Mouse (Mus musculus) inflammation-experienced regulatory T-cells, adult 6 months (primary cell): Measurements from ENCODE around the gene Gm5901. TPM values are rescaled to one million over a fixed set of nuclear protein-coding genes. Genes with fewer than 3 reads are reported as not detected.
"Not testable (repeated sequence)": the region's sequence is repeated elsewhere in the genome, so short reads cannot be mapped to it uniquely, and the experiment has no call there.

Experiments used
- ATAC-seq: one replicate; pipeline ENCODE4 v1.8.0; 2017
- polyA plus RNA-seq, 3 experiments: library from polyadenylated mRNA; unstranded; fragments of 100-300 nt; shearing (Covaris generic); gene quantifications; one replicate each; pipeline ENCODE4 v1.2.1; 2017

Gm5901 gene
- polyA plus RNA-seq: not detected

- ATAC-seq: no peak
These were observed at the start of gene Gm5901 for GRCm38 (mm10) chr7:105374866-105375265. TSS of gene Gm5901 (plus strand) at chr7:105375038.

GRCm38 (mm10) chr7:105325302-105325701 lies 49.5 kb upstream of the Gm5901 start:
- ATAC-seq: no peak

GRCm38 (mm10) chr7:105334004-105334403 lies 40.8 kb upstream of the Gm5901 start, which contains the start of gene Olfr690:
TSS of gene Olfr690 (minus strand) at chr7:105334104.
- ATAC-seq: no peak

DNA sequence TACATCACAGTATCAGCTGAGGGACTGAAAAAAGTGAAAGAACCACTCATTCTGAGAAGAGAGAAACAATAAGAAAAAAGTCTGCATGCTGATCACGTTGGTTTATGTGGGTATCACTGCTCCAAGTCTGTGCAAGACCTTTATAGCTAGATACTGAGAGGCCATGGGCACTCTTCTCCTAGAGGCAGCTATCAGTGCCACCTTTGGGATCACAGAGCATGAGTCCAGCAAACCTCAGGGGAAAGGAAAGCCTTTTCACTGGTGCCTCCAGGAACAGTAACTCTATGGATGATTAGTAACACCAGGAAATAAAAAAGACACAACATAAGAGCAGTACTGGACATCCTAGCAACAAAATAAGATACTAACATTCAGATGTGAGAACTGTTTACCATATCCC lies 32.7 kb upstream of the Gm5901 start, which contains the start of gene Olfr691:
Gene Olfr691, minus strand, starts transcription at position 101 of the 400 bp plus-strand sequence.
- no peak for ATAC-seq

GRCm38 (mm10) chr7:105342752-105343151 lies 32.1 kb upstream of the Gm5901 start:
- no peak for ATAC-seq

DNA sequence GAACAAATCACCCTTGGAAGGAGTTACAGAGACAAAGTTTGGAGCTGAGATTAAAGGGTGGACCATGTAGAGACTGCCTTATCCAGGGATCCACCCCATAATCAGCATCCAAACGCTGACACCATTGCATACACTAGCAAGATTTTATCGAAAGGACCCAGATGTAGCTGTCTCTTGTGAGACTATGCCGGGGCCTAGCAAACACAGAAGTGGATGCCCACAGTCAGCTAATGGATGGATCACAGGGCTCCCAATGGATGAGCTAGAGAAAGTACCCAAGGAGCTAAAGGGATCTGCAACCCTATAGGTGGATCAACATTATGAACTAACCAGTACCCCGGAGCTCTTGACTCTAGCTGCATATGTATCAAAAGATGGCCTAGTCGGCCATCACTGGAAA lies 18.8 kb upstream of the Gm5901 start:
- ATAC-seq: not testable (repeated sequence)

DNA sequence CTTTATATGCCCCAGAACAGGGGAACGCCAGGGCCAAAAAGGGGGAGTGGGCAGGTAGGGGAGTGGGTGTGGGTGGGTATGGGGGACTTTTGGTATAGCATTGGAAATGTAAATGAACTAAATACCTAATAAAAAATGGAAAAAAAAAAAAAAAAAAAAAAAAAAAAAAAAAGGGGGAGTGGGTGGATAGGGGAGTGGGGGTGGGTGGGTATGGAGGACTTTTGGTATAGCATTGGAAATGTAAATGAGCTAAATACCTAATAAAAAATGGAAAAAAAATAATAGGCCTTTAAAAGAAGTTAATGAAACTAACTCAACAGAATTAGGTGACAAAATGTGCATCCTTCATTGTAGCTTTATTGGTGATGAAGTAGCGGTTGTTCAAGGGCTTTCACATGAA lies 18.4 kb upstream of the Gm5901 start:
- not testable (repeated sequence) for ATAC-seq

DNA sequence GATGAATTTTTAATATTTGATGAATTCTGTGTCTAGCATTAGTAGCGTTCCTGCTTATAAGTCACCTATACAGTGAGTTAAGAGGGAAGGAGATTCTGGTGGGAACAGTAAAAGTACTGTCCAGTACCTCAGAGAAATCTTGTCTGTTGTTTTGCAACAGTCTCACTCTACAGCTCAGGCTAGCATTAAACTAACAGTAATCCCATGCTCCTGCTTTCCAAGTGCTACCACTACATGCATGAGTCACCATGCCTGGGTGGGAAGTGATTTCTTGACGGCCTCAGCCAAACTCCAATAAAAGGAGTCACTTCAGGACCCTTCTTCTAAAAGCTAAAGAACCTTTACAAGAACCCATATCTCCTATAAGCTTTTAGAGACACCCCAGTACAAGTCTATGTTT lies 13.1 kb upstream of the Gm5901 start:
- ATAC-seq: no peak

DNA sequence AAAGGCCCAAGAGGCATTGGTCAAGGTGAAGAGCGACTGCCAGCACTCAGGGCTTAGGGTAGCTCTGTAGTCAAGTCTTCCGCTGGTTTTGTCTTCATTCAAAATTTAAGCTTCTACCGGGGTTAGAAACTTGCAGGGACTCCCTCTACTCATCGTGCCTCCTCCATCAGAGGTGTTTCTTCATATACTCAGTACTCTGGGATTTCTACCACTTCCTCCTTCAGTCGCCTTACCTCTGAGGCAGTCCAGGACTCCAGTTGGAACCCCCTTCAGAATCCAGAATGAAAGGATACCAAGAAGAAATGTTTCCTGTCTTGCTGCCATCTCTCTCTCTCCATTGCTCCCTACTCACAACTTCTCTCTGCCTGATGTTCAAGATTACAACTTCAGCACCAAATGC lies 7.6 kb upstream of the Gm5901 start:
- ATAC-seq: no peak

- ATAC-seq: no peak
These were observed 6.9 kb upstream of the Gm5901 start, which contains the start of gene Olfr692 for GRCm38 (mm10) chr7:105367930-105368329. TSS of gene Olfr692 (plus strand) at chr7:105368230.

- no peak for ATAC-seq
These were observed 6.3 kb upstream of the Gm5901 start for GRCm38 (mm10) chr7:105368521-105368920.

GRCm38 (mm10) chr7:105372912-105373311 lies 1.9 kb upstream of the Gm5901 start:
- no peak for ATAC-seq

DNA sequence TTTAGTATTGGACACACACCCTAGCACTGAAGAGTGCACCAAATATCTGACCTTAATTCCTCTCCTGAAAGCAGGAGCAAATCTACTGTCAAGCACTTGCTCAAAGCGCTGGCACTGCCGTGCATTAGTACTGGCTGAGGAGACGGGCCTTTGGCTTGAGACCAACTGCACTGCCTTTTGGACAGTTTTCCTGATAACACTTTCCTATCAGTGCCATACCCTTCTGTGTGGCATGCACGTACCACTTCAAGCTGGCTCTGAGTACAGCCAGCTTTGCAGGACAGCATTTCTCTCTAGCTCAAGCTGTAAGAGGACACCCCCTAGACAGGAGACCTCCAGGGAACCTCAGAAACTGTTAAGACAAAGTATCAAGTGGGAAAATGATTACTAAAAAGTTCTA lies 1.3 kb upstream of the Gm5901 start:
- ATAC-seq: no peak

DNA sequence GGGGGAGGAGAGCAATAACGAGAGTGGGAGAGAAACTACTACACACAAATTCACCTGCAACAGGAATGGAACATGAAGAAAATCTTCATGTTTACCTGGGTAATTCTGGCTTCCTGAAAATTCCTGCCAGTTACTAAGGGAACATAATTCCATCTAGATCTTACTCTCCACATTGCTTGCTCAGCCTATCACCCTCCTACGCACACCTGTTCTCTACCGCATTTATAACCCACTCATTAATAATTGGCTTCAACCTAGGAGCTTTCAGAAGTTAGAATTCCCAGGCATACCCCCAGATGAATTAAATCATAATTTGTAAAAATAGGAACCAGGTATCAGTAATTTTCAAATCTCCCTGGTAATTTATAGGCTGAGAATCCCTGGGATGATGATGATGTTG lies 862 bp upstream of the Gm5901 start:
- no peak for ATAC-seq

- ATAC-seq: no peak
These were observed 5.5 kb downstream of the Gm5901 start for GRCm38 (mm10) chr7:105380329-105380728.

DNA sequence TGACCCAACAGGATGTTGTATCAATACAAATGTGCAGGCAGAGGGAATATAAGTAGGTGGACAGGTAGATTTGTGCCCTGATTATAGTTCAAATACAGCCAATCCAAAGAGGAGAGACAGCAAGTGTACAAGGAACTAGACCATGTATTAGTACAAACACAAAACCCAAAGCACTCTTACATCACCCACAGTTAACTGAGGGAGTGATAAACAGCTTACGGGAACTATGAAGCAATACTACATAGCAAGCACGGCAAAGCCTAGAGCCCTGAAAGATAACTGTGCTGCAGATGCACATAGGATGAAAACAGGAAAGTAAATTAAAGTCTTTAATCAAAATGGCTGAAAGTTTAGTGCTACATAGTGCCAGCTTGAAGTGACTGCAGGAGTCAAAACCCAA lies 12.9 kb downstream of the Gm5901 start:
- no peak for ATAC-seq

DNA sequence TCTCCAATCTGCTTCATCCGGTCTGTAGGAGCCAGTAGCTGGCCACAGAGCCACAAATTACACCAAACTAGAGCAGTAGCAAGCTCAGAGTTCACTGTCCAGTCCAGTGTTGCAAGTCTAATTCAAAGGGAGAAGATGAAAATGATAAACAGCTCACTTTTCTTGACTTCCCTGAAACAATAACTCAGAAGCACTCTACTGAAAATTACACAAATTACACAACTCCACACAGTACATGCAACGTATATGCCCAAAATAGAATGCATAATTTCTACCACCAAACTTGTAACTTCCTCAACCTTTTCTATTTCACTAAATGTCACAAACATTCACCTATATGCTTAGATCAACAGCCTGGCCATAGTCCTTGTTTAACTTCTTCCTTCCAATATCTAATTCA lies 15.4 kb downstream of the Gm5901 start:
- no peak for ATAC-seq

DNA sequence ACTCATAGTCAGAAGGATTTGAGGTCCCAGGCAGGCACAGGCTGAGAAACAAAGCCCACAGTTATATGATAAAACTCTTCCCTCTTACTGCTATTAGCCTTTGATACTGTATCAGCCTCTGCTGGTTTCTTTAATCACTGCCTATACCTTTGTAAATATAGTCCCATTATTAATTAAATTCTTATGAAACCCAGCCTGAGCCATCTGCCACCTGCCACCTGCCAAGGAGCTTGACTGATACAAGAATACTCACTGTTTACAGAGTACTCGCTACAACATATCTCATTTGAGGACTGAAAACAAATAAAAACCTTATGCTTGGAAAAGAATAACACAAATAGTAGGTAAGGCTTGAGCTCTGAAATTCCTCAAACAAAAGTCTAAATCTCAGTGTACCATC lies 19.8 kb downstream of the Gm5901 start:
- no peak for ATAC-seq

- no peak for ATAC-seq
These were observed 20.4 kb downstream of the Gm5901 start for GRCm38 (mm10) chr7:105395131-105395820.

DNA sequence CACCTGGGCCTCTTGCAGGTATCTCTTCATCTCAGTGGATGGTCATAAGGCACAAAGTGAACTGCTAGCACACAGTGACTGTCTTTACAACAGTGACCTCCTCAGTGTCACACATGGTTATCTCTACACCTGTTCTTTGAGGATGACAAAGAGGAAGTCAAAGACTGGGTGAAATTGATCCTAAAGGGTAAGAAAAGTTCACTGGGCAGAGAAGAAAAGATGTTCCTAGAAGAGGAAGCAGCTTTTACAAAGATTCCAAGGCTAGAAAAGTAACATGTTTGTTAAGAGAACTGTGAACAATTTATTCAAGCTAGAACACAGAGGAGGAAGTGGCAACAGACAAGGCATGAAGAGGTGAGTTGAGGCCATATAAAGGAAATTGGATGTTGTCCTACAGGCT lies 21.3 kb downstream of the Gm5901 start:
- no peak for ATAC-seq

DNA sequence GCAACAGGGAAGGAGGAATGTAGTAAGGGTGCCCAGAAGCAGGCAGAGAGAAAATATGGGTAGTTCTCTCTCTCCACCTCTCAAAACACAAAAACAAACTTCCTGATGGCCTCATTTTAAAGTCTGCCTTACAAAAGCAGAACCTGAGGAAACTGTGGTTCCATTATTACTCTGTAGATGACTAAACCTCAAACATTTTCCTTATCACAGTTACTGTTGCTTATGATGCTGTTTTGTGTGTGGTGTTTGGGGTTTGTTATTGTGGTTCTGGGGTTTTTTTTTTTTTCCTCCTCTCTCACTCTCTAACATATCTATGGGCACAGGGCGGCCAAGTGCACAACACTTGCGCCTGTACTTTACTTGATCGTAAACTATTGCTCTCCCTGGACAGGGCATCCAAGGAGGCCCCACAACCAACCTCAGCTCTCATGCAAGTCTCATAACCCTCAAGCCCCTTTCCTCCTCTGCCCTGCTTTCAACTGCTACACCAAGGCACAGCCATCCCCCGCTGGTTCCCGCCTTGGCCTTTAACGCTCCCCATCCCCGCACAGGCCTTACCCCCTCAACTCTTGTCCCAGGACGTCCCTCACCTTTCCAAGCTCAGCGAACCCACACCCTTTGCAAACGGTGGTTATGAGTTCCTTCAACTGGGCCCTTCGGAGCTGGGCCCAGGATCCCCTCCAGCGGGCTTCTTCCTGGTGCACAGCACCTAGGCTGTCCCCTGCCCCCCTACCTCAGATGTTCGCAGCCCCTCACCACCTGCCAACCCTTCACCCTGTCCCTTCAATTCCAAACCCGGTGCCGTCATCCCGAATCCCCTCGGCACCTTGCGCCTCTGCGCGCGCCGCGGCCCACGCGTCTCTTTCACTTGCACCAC lies 24.5 kb downstream of the Gm5901 start:
- peak; percentile 9 for ATAC-seq

DNA sequence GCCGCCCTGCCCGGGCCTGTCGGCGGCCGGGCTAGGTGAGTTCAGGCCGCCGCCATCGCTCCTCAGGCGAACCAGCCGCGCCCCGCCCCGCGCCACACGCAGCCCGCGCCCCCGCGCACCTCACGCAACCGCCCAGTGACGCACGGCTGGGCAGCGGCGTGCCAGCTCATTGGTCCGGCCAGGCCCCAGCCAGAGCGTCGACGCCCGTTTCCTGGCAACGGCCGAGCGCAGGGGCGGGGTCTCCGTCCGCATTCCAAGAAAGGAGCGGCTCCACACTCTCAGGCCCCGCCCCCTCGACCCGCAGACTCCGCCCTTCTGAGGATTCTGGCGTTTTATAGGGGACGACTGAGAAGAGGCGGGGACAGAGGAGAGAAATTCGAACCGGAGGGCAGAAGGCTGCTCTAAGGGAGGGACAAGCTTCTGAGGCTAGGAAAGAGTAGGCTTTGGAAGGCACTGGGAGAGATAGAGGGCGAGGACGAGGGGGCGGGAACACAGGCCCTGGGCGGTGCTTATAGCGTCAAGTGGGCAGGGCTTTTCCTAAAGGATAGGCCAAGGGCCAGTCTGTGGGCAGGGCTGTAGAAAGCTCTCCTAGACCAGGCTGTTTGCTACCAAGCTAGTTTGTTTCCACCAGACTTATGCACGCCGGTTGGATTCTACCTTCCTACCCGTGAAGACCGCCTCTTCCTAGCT lies 25.2 kb downstream of the Gm5901 start, which contains the start of gene Fam160a2:
Gene Fam160a2, minus strand, starts transcription at position 120 of the 690 bp plus-strand sequence.
- ATAC-seq: peak; percentile 90

DNA sequence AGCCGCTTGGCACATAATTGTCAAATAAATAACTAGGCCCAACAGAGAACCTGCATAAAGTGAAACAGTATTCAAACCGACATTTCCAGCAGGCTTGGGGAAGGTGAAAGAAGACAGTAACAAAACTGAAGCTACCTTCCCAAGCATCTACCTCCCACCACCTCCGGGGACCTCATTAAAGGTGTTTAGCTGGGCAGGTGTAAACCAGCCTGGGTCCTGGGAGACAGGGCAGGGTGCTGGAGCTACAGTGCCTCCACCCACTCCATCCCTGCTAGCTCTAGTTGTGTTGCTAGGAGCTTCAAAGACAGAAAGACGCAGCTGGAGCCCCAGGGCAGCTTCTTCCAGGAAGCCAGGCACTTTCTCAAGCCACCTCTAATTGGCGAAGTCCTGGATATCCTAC lies 29.4 kb downstream of the Gm5901 start, which contains the start of gene Cnga4:
Gene Cnga4, plus strand, starts transcription at position 301 of the 400 bp plus-strand sequence.
- ATAC-seq: no peak
